12 mouse cellular contexts compared by ENCODE assay signal in genomic region chr6:58879572-58879971, GRCm38 (mm10). TPM values are rescaled to one million over a fixed set of nuclear protein-coding genes. Genes with fewer than 3 reads are reported as not detected.
DNase-seq lines count a peak whose midpoint lies in the region; TF ChIP-seq lines count a peak whose summit lies in the region.
"Had no signal": no experiment of that assay in that cellular context is flagged by ENCODE, and none has a peak within 500 bp of the region (broad histone marks: within the 10 kb centered on the region; RNA-seq: fewer than 3 reads in every experiment).

No protein-coding gene starts in this region.

- H3K36me3 ChIP-seq in heart, adult 2 months (ENCODE audit: control insufficient read depth, insufficient read depth, low read length): peaks cover 8% of the 10 kb centered on the region
- H3K36me3 ChIP-seq in heart, embryonic 10.5 days: peaks cover 4% of the 10 kb centered on the region; the same call in 1 of the 2 replicates
- H3K36me3 ChIP-seq: embryonic facial prominence, embryonic 12.5 days had no signal

- no peak overlapping the region for H3K27ac ChIP-seq in heart, adult 2 months
- no peak overlapping the region for H3K27ac ChIP-seq in heart, embryonic 10.5 days
- H3K27ac ChIP-seq: embryonic facial prominence, embryonic 12.5 days; limb, embryonic 13.5 days had no signal

- H3K27me3 ChIP-seq in heart, adult 2 months (ENCODE audit: control insufficient read depth, insufficient read depth, low read length): no peaks in the 10 kb centered on the region
- no peaks in the 10 kb centered on the region for H3K27me3 ChIP-seq in heart, embryonic 10.5 days (ENCODE audit: insufficient read depth, poor library complexity, severe bottlenecking)
- H3K27me3 ChIP-seq: CH12.LX; embryonic facial prominence, embryonic 12.5 days; limb, embryonic 13.5 days had no signal

- H3K9me3 ChIP-seq in heart, embryonic 10.5 days: no peaks in the 10 kb centered on the region
- H3K9me3 ChIP-seq: embryonic facial prominence, embryonic 12.5 days; limb, embryonic 13.5 days had no signal

- no peaks in the 10 kb centered on the region for H3K4me1 ChIP-seq in heart, adult 2 months (ENCODE audit: control insufficient read depth, insufficient read depth, low read length)
- 0 out of 2 replicates have a peak, but pooled peaks cover 6% of the 10 kb centered on the region for H3K4me1 ChIP-seq in heart, embryonic 10.5 days
- H3K4me1 ChIP-seq: embryonic facial prominence, embryonic 12.5 days; limb, embryonic 13.5 days had no signal

- intact Hi-C loops in heart, adult 2 months (cut with DNase I): no loop called here

- TF ChIP-seq CTCF in heart, adult 2 months (IDR thresholded peaks at IDR 0.05): no peak

- no peaks in the 10 kb centered on the region; the same call in 1 of the 2 replicates for H3K79me2 ChIP-seq in heart, adult 2 months (replicated peaks; ENCODE audit: control insufficient read depth, insufficient read depth, low read length)

- 64% methylated on average over 4 of the region's 4 CpGs for WGBS in heart, adult 2 months
- 65% methylated on average over 4 of the region's 4 CpGs for WGBS in heart, embryonic 10.5 days

- TF ChIP-seq POLR2A in heart, adult 2 months (IDR thresholded peaks at IDR 0.05; ENCODE audit: insufficient read depth, low read depth, low read length): no peak

- H3K9ac ChIP-seq in heart, adult 2 months (ENCODE audit: low read depth, low read length): no peak overlapping the region
- H3K9ac ChIP-seq: embryonic facial prominence, embryonic 12.5 days; limb, embryonic 13.5 days had no signal

- H3K4me3 ChIP-seq in heart, adult 2 months: no peak overlapping the region
- no peak overlapping the region for H3K4me3 ChIP-seq in heart, embryonic 10.5 days
- H3K4me3 ChIP-seq: embryonic facial prominence, embryonic 12.5 days; limb, embryonic 13.5 days had no signal

- DNase-seq in heart, adult 2 months: peak in 1 of 2 experiments; percentile 64
- no peak for DNase-seq in heart, embryonic 10.5 days (ENCODE audit: low spot score)
- DNase-seq in adrenal gland, adult 18-20 months (ENCODE audit: low spot score in 2 of 2): peak; percentile 14 to 21
- peak; percentile 58 to 61 for DNase-seq in cerebellum, adult 18-20 months
- DNase-seq in heart, postnatal 4 days: peak; percentile 31
- DNase-seq in thymus, adult 18-20 months: no peak
- DNase-seq in layer of hippocampus, adult 11-12 months (ENCODE audit: low spot score): no peak
- DNase-seq in layer of hippocampus, adult 9-10 months (ENCODE audit: low spot score): no peak
- DNase-seq: right cerebral cortex, postnatal 14 days had no signal

- TF ChIP-seq EP300 in heart, adult 2 months (IDR thresholded peaks at IDR 0.05; ENCODE audit: insufficient read depth, low read depth, low read length): 0 out of 2 replicates have a peak, but pooled peaks have one; percentile 13

RNA-seq across cellular contexts. Expression of gene Nap1l5, which starts 27.3 kb away (rescaled TPM):
- total RNA-seq in heart, adult 2 months (2021): 1 to 10 TPM in 1 of 2 experiments, under 1 TPM in 1; 0.63 to 1.6 TPM
- polyA plus RNA-seq in heart, adult 2 months (2012; rRNA removed): 0.78 and 1.4 TPM in 2 replicates
- polyA plus RNA-seq in heart, embryonic 10.5 days (2016; fragmentation: Nextera tagmentation; extraction: Ambion mirVana): 1.5 and 1.8 TPM in 2 replicates
- total RNA-seq in adrenal gland, adult 18-20 months (2021): 10 to 100 TPM; 34.2 to 37.8 TPM
- total RNA-seq in heart, postnatal 4 days (2021): 1 to 10 TPM; 1.3 to 1.9 TPM
- total RNA-seq: CH12.LX had no signal

RNA-seq across cellular contexts. Expression of gene Herc3, which starts 48.3 kb away (rescaled TPM):
- total RNA-seq in heart, adult 2 months (2021): 10 to 100 TPM; 27.6 to 54.3 TPM
- polyA plus RNA-seq in heart, adult 2 months (2012; rRNA removed): 27.4 and 53.2 TPM in 2 replicates
- 9.1 and 17.3 TPM in 2 replicates for polyA plus RNA-seq in heart, embryonic 10.5 days (2016; fragmentation: Nextera tagmentation; extraction: Ambion mirVana)
- total RNA-seq in adrenal gland, adult 18-20 months (2021): 10 to 100 TPM; 18.2 to 26.8 TPM
- total RNA-seq in heart, postnatal 4 days (2021): 100 to 1,000 TPM; 116 to 127 TPM

Comparison
In these comparisons a context has a peak if more than half of its experiments do, and no peak if none do; other contexts are left out.
1. DNase-seq: peak in adrenal gland, adult 18-20 months (2 of 2), cerebellum, adult 18-20 months (2 of 2) and heart, postnatal 4 days (single experiment); none in heart, embryonic 10.5 days (single experiment), thymus, adult 18-20 months (0 of 2), layer of hippocampus, adult 11-12 months (single experiment) and layer of hippocampus, adult 9-10 months (single experiment).
2. RNA of gene Nap1l5, which starts 27.3 kb away (total RNA-seq): 34.2 to 37.8 TPM in adrenal gland, adult 18-20 months; 1.3 to 1.9 TPM in heart, postnatal 4 days and 0.63 to 1.6 TPM in heart, adult 2 months; every median in the first group is over 10 times any median in the second.